Mouse (Mus musculus) stomach, embryonic 14.5 days (tissue): Measurements from ENCODE around the gene Syndig1. TPM values are rescaled to one million over a fixed set of nuclear protein-coding genes. Genes with fewer than 3 reads are reported as not detected.
A peak's percentile ranks its signal among the peaks of the same experiment; 100 is the strongest.

Source experiments
- ATAC-seq: fragments of 200-750 bp; cut with Nextera tagmentation; 2 replicates; pipeline ENCODE4 v1.8.0; 2017; ENCODE audit warnings: low read depth, moderate TSS enrichment; ENCODE audit not compliant: insufficient number of reproducible peaks, insufficient read depth, low FRiP score
- H3K27ac ChIP-seq: fragments of 300-500 bp; sonication (generic); 2 replicates; pipeline ENCODE4 v1.5.1; 2014; ENCODE audit warnings: mild to moderate bottlenecking, low read length, moderate library complexity, mixed read lengths
- H3K27me3 ChIP-seq: fragments of 300-500 bp; sonication (generic); 2 replicates; pipeline ENCODE4 v1.6.1; 2014; ENCODE audit warnings: low read length, control low read depth, mixed read lengths; ENCODE audit not compliant: control insufficient read depth, insufficient read depth
- H3K36me3 ChIP-seq: fragments of 300-500 bp; sonication (generic); 2 replicates; pipeline ENCODE4 v1.6.1; 2014; ENCODE audit warnings: mild to moderate bottlenecking, control low read depth, low read length, moderate library complexity, mixed read lengths; ENCODE audit not compliant: control insufficient read depth, insufficient read depth
- H3K4me1 ChIP-seq: fragments of 300-500 bp; sonication (generic); 2 replicates; pipeline ENCODE4 v1.6.1; 2014; ENCODE audit warnings: low read length, control low read depth, mixed read lengths; ENCODE audit not compliant: control insufficient read depth, insufficient read depth
- H3K4me2 ChIP-seq: fragments of 300-500 bp; sonication (generic); replicated peaks from 2 replicates; pipeline ENCODE4 v1.6.1; 2014; ENCODE audit warnings: low read depth, low read length, control low read depth
- H3K4me3 ChIP-seq: fragments of 300-500 bp; sonication (generic); 2 replicates; pipeline ENCODE4 v1.5.1; 2014; ENCODE audit warnings: low read depth, low read length, control low read depth
- H3K9ac ChIP-seq: fragments of 300-500 bp; sonication (generic); replicated peaks from 2 replicates; pipeline ENCODE4 v1.6.1; 2014; ENCODE audit warnings: low read depth, mild to moderate bottlenecking, control low read depth, low read length, moderate library complexity, mixed read lengths
- H3K9me3 ChIP-seq: fragments of 300-500 bp; sonication (generic); 2 replicates; pipeline ENCODE4 v1.6.1; 2016; ENCODE audit warnings: low read depth, low read length, control low read depth; ENCODE audit not compliant: control insufficient read depth
- WGBS: fragments of 180-500 bp; shearing (Covaris S2); extraction: QIAGEN DNeasy Blood & Tissue Kit; methylation state at CpG from one replicate; pipeline ENCODE4 v1.1.7; 2014; 5-methylcytosine and 5-hydroxymethylcytosine counted together
- polyA plus RNA-seq: library from polyadenylated mRNA; unstranded; fragments of >200 nt; fragmentation: Nextera tagmentation; extraction: Ambion mirVana; gene quantifications from 2 replicates; pipeline ENCODE4 v1.2.1, GENCODE M21; 2014

Gene Syndig1
- polyA plus RNA-seq, 1 experiment from 2014 or later, result 13.6 TPM

DNA sequence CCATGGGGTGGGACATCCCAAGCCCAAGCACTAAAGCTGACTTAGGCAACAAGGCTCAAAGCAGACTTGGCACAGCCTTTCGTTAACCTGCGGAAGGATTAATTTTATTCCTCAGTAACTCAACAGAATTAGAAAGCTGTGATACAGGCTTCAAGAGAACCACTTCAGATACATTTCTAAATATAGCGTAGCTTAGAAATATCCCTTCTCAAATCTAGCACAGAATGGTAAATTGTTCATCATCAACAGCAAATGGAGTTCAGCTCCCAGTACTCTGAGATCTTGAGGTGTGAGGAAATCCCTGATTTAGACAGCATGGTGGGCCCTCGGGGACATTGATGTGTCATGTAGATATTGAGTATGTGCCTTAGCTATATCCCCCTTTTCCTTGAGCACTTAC is 121.6 kb downstream of the Syndig1 start:
- no peak overlapping the region for H3K4me3 ChIP-seq
- no peaks in the 10 kb centered on the region for H3K27me3 ChIP-seq
- no peaks in the 10 kb centered on the region for H3K9me3 ChIP-seq
- H3K27ac ChIP-seq, result no peak overlapping the region
- H3K36me3 ChIP-seq, result no peaks in the 10 kb centered on the region
- no peak overlapping the region for H3K9ac ChIP-seq
- H3K4me1 ChIP-seq, result no peaks in the 10 kb centered on the region
- 92% methylated on average over 4 of the region's 4 CpGs for WGBS
- H3K4me2 ChIP-seq, result no peak overlapping the region
- ATAC-seq, result no peak

DNA sequence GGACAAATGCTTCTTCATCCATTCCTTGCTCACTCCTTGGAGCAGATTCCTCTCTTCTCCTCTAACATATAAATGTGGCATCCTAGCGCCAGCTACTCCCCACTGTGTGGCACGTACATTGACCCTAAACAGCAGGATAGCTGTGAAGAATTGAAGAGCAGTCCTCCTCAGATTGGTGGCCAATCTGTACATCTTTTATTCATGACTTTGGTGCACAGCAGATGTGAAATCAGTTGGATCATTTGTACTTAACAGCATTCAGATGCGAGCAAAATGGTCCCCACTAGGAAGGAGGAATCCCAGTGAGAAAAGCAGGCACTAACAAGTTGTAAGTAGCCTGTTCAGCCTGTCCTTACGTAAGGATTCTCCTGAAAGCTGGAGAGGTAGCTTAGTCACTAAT is 142.0 kb downstream of the Syndig1 start:
- Histone ChIP-seq H3K4me1 (peaks cover 2% of the 10 kb centered on the region; the same call in 1 of the 2 replicates), H3K9ac (no peak overlapping the region), H3K27me3 (no peaks in the 10 kb centered on the region), H3K4me2 (no peak overlapping the region), H3K4me3 (no peak overlapping the region), H3K36me3 (no peaks in the 10 kb centered on the region), H3K9me3 (no peaks in the 10 kb centered on the region), H3K27ac (no peak overlapping the region)
- no peak for ATAC-seq
- 90% methylated on average over 4 of the region's 4 CpGs for WGBS

DNA sequence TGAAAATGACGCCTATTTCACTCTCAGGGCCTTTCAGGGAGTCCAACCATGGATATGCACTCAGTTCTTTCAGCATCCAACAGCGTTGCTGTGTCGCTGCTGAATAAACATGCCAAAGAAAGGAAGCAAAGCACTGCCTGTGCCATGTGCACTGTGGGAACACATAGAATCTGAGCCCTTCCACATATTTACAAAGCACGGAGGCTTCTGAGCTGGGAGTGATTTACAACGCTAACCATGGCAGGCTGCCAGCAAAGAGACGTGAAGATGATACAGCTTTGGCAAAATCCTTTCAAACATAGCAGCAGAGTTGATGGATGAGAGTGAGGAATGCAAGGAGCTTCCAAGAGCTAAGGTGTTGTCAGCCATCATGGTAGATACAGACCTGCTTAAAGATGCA is 144.6 kb downstream of the Syndig1 start:
- no peaks in the 10 kb centered on the region for H3K9me3 ChIP-seq
- ATAC-seq, result peak; percentile 58; the same call in 1 of the 2 replicates
- no peaks in the 10 kb centered on the region for H3K36me3 ChIP-seq
- WGBS, result 25% methylated on average over 6 of the region's 6 CpGs
- H3K27me3 ChIP-seq, result no peaks in the 10 kb centered on the region
- H3K4me3 ChIP-seq, result no peak overlapping the region
- no peak overlapping the region for H3K9ac ChIP-seq
- H3K4me1 ChIP-seq, result peaks cover 2% of the 10 kb centered on the region; the same call in 1 of the 2 replicates
- no peak overlapping the region; the same call in 1 of the 2 replicates for H3K27ac ChIP-seq
- H3K4me2 ChIP-seq, result no peak overlapping the region

DNA sequence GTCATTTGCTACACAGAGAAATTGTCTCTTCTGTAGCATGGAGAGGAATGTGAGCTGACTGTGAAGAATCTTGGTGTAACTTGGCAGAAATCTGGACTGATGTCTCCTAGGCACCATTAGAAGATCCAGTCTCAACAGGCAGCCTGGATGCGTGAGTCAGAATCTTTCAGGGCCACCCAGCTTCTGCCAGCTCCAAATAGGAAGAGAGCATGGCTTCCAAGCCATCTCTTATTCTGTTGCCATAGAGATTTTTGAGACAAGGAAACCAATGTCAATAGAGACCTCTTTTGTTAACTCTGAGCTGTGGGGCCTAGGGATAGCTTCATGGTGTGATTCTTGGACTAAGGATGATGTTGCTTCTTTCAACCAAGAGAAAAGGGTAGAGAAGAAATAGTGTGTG is 151.4 kb downstream of the Syndig1 start:
- no peaks in the 10 kb centered on the region for H3K4me1 ChIP-seq
- no peaks in the 10 kb centered on the region for H3K36me3 ChIP-seq
- no peak overlapping the region for H3K4me2 ChIP-seq
- ATAC-seq, result no peak
- no peak overlapping the region for H3K9ac ChIP-seq
- H3K27ac ChIP-seq, result no peak overlapping the region
- no peaks in the 10 kb centered on the region for H3K27me3 ChIP-seq
- WGBS, result 75% methylated on average over 1 of the region's 1 CpGs
- H3K9me3 ChIP-seq, result no peaks in the 10 kb centered on the region
- no peak overlapping the region for H3K4me3 ChIP-seq

DNA sequence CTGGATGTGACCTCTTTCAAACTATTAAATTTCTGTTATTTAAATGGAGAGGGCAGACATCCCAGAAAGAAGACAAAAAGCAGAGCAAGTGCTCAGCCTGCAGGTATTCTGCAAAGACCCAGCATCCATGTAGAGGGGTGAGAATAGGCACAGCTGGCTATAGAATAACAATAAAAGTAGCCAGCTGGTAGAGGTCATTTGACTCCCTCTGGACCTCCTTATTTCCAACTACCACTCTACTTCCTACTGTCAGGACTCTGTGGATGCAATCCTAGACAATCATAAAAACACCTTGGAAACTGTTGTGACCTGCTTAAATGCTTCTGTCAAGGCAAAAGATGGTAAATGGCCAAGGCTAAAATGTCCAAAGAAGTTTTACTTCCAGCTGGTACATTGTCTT is 153.5 kb downstream of the Syndig1 start:
- H3K4me1 ChIP-seq, result no peaks in the 10 kb centered on the region
- no peak overlapping the region for H3K4me2 ChIP-seq
- no peak overlapping the region for H3K4me3 ChIP-seq
- no peak overlapping the region for H3K27ac ChIP-seq
- no peaks in the 10 kb centered on the region for H3K36me3 ChIP-seq
- H3K9me3 ChIP-seq, result no peaks in the 10 kb centered on the region
- H3K27me3 ChIP-seq, result no peaks in the 10 kb centered on the region
- no peak overlapping the region for H3K9ac ChIP-seq
- no peak for ATAC-seq

DNA sequence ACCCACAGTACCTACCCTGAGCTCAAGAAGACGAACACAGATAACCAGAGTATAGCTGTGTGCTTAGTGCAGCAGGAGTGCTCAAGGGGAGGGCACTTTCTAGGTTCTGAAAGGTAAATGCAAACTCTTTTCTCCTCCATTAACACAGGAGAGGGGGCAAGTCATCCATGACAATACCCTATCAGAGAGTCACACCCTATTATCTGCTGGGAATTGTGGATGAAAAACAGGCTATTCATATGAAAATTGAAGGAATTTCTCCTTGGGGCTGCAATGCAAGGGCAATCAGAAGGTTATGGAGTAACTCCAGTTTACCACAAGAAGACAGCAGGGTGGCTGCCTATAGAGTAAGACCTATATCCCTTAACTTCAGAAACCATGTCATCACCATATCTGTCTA is 154.1 kb downstream of the Syndig1 start:
- H3K4me3 ChIP-seq, result no peak overlapping the region
- no peaks in the 10 kb centered on the region for H3K9me3 ChIP-seq
- H3K9ac ChIP-seq, result no peak overlapping the region
- no peak overlapping the region for H3K27ac ChIP-seq
- no peak overlapping the region for H3K4me2 ChIP-seq
- H3K4me1 ChIP-seq, result no peaks in the 10 kb centered on the region
- 71% methylated on average over 1 of the region's 1 CpGs for WGBS
- H3K27me3 ChIP-seq, result no peaks in the 10 kb centered on the region
- no peaks in the 10 kb centered on the region for H3K36me3 ChIP-seq
- ATAC-seq, result no peak

DNA sequence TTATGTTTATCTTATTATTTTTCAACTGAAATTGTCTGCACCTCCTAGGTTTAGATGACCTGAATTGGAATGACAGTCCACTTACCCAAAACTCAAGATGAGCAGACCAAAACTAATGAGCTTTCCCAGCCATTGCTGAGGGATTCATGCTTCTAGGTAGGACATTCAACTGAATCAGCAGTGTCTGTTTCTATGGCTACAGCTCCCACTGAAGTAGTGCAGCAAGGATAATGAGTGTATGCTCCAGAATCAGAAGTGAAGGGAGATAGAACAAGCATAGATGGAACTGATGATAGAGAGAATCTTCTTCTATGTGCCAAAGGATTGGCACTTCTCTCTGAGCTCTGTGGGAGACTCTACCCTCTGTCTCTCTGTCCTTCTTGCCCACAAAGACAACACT is 158.6 kb downstream of the Syndig1 start:
- ATAC-seq, result no peak
- Histone ChIP-seq H3K9ac (no peak overlapping the region), H3K27ac (no peak overlapping the region), H3K4me1 (no peaks in the 10 kb centered on the region), H3K4me2 (no peak overlapping the region), H3K27me3 (no peaks in the 10 kb centered on the region), H3K4me3 (no peak overlapping the region), H3K9me3 (no peaks in the 10 kb centered on the region), H3K36me3 (no peaks in the 10 kb centered on the region)

DNA sequence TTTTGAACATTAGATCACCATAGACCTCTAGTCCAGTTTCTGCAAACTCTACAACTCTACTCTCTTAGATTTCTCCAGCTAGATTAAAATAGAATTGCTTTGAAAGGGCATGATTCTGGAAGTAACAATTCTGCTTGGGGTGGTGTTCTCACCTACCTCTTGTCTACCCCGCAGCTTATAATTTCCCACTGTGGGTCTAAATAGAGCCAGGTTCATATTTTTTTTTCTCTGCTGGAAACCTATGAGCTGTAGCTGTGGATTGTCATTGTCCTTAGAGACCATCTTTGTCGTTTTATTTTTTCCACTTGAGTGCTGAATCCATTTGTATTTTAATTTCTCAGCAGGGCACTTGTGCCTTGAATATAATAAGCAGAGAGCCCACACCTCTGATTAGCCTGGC is 162.5 kb downstream of the Syndig1 start:
- H3K27ac ChIP-seq, result no peak overlapping the region
- H3K27me3 ChIP-seq, result no peaks in the 10 kb centered on the region
- no peaks in the 10 kb centered on the region for H3K4me1 ChIP-seq
- WGBS, result 61% methylated on average over 2 of the region's 2 CpGs
- H3K36me3 ChIP-seq, result no peaks in the 10 kb centered on the region
- no peak overlapping the region for H3K4me3 ChIP-seq
- no peak overlapping the region for H3K4me2 ChIP-seq
- H3K9ac ChIP-seq, result no peak overlapping the region
- no peaks in the 10 kb centered on the region for H3K9me3 ChIP-seq
- no peak for ATAC-seq

DNA sequence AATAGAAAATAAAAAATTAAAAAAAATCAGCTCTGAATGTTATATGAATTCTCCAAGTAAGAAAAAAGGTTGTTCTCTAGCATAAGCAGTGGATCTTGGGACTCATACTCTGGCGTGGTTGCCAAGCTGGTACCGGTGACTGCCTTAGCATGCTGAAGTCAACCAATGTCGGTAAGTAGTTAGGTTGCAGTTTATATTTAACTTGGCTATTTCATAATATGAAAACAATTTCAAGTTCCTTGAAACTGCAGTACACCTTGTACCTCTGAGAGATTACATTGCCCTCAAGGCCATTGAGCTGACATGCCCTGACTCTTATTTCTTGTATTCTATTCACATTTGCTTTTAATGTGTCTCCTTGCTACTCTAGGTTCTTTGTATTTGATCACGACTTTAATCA is 163.9 kb downstream of the Syndig1 start:
- H3K36me3 ChIP-seq, result no peaks in the 10 kb centered on the region

More for the DNA sequence above, 163.9 kb downstream of the Syndig1 start:
- Histone ChIP-seq H3K27ac (no peak overlapping the region), H3K4me1 (0 out of 2 replicates have a peak, but pooled peaks cover 3% of the 10 kb centered on the region), H3K4me2 (no peak overlapping the region), H3K9ac (no peak overlapping the region), H3K4me3 (no peak overlapping the region), H3K9me3 (no peaks in the 10 kb centered on the region), H3K27me3 (no peaks in the 10 kb centered on the region)
- 92% methylated on average over 4 of the region's 4 CpGs for WGBS
- ATAC-seq, result no peak
